Mouse (Mus musculus) midbrain, postnatal 0 days (tissue): Measurements from ENCODE around the gene Map3k13. TPM values are rescaled to one million over a fixed set of nuclear protein-coding genes. Genes with fewer than 3 reads are reported as not detected.

ENCODE experiments used
- ATAC-seq: fragments of 200-750 bp; cut with Nextera tagmentation; 2 replicates; pipeline ENCODE4 v1.8.0; 2017; ENCODE audit warnings: moderate number of reproducible peaks, mild to moderate bottlenecking, moderate TSS enrichment, moderate library complexity; ENCODE audit not compliant: low FRiP score
- DNase-seq: peaks from one replicate; pipeline ENCODE4 v3.0.0-alpha.2; 2015; ENCODE audit warnings: low spot score
- H3K27ac ChIP-seq: fragments of 300-500 bp; sonication (generic); 2 replicates; pipeline ENCODE4 v1.5.1; 2014; ENCODE audit warnings: low read depth, mild to moderate bottlenecking, low read length, mixed read lengths
- H3K27me3 ChIP-seq: fragments of 300-500 bp; sonication (generic); 2 replicates; pipeline ENCODE4 v1.6.1; 2014; ENCODE audit warnings: low read length, control low read depth, mixed read lengths; ENCODE audit not compliant: insufficient read depth
- H3K36me3 ChIP-seq: fragments of 300-500 bp; sonication (generic); 2 replicates; pipeline ENCODE4 v1.6.1; 2014; ENCODE audit warnings: low read length, control low read depth, mixed read lengths; ENCODE audit not compliant: insufficient read depth
- H3K4me1 ChIP-seq: fragments of 300-500 bp; sonication (generic); 2 replicates; pipeline ENCODE4 v1.6.1; 2014; ENCODE audit warnings: mild to moderate bottlenecking, control low read depth, antibody characterized with exemption, low read length, mixed read lengths; ENCODE audit not compliant: insufficient read depth
- H3K4me2 ChIP-seq: fragments of 300-500 bp; sonication (generic); 2 replicates; pipeline ENCODE4 v1.6.1; 2014; ENCODE audit warnings: low read depth, mild to moderate bottlenecking, low read length, mixed read lengths; ENCODE audit not compliant: poor library complexity, severe bottlenecking
- H3K4me3 ChIP-seq: fragments of 300-500 bp; sonication (generic); 2 replicates; pipeline ENCODE4 v1.5.1; 2014; ENCODE audit warnings: low read depth, mild to moderate bottlenecking, low read length, moderate library complexity
- H3K9ac ChIP-seq: fragments of 300-500 bp; sonication (generic); replicated peaks from 2 replicates; pipeline ENCODE4 v1.6.1; 2014; ENCODE audit warnings: mild to moderate bottlenecking, low read length, moderate library complexity, mixed read lengths; ENCODE audit not compliant: poor library complexity, severe bottlenecking
- H3K9me3 ChIP-seq: fragments of 300-500 bp; sonication (generic); 2 replicates; pipeline ENCODE4 v1.6.1; 2016; ENCODE audit warnings: low read length, control low read depth
- CTCF ChIP-seq: IDR thresholded peaks from 2 replicates; pipeline ENCODE4 v1.5.1; 2016; ENCODE audit warnings: antibody characterized with exemption, mild to moderate bottlenecking
- WGBS: fragments of 180-500 bp; shearing (Covaris S2); extraction: QIAGEN DNeasy Blood & Tissue Kit; methylation state at CpG from one replicate; pipeline ENCODE4 v1.1.7; 2014; 5-methylcytosine and 5-hydroxymethylcytosine counted together
- polyA plus RNA-seq: library from polyadenylated mRNA; unstranded; fragments of >200 nt; fragmentation: Nextera tagmentation; extraction: Ambion mirVana; gene quantifications from 2 replicates; pipeline ENCODE4 v1.2.1, GENCODE M21; 2015
- total RNA-seq: library from RNA; depleted of rRNA; stranded (reverse); fragments of >200 nt; gene quantifications from 2 replicates; pipeline ENCODE4 v1.2.3, GENCODE M21; 2014

Gene Map3k13
- total and polyA plus RNA-seq, 2 experiments from 2014 or later: 4.0 to 12.1 TPM

- H3K27me3 ChIP-seq: no peaks in the 10 kb centered on the region
- no peak overlapping the region for H3K4me3 ChIP-seq
- WGBS: 65% methylated on average over 3 of the region's 3 CpGs
- H3K4me2 ChIP-seq: no peak overlapping the region
- no peaks in the 10 kb centered on the region for H3K9me3 ChIP-seq
- TF ChIP-seq CTCF: no peak
- H3K4me1 ChIP-seq: 0 out of 2 replicates have a peak, but pooled peaks cover 7% of the 10 kb centered on the region
- H3K9ac ChIP-seq: no peak overlapping the region
- H3K36me3 ChIP-seq: no peaks in the 10 kb centered on the region
- no peak for DNase-seq
- H3K27ac ChIP-seq: no peak overlapping the region
- ATAC-seq: no peak
These were observed 54.3 kb downstream of the Map3k13 start for GRCm38 (mm10) chr16:21848444-21848843.

DNA sequence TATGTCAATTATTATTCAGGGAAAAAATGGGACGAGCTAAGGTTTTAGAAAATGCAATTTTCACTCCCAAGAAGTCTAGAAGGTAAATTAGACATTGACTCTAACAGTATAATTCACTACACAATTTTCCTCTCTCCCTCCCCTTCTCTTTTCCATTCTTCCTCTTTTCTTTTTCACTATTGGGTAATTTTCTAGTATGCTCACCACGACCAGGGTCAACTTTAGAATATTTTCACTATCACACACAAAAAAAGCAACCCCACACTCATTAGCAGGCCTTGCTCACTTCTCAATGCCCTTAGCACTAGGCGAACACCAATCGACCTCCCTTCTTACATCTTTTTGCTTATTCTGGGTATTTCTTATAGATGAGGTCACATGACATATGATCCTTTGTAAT lies 54.7 kb downstream of the Map3k13 start:
- no peak for TF ChIP-seq CTCF
- Histone ChIP-seq H3K9ac (no peak overlapping the region), H3K27ac (no peak overlapping the region), H3K9me3 (no peaks in the 10 kb centered on the region), H3K36me3 (no peaks in the 10 kb centered on the region), H3K4me1 (0 out of 2 replicates have a peak, but pooled peaks cover 7% of the 10 kb centered on the region), H3K4me3 (no peak overlapping the region), H3K27me3 (no peaks in the 10 kb centered on the region), H3K4me2 (no peak overlapping the region)
- ATAC-seq (no peak), DNase-seq (no peak)
- WGBS: 89% methylated on average over 4 of the region's 4 CpGs

DNA sequence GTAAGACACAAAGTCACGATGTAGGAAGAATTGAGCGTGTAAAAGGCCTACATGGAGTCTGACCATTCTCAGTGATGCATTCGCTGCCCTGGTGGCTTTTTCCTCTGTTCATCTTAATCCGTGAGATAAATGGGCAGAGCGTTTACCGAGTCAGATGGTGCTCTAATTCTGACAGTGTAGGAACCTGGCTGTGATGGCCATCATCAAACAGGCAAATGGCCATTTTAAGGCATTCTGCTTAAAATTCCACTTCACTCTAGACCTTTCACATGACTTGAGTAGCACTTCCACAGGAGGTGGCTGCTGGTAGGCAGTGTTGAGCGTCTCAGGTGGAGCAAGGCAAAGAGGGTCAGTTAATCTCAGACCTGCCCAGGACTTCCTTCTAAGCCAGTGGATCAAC lies 58.2 kb downstream of the Map3k13 start:
- no peak for TF ChIP-seq CTCF
- Histone ChIP-seq H3K4me3 (no peak overlapping the region), H3K36me3 (no peaks in the 10 kb centered on the region), H3K9ac (no peak overlapping the region), H3K4me1 (0 out of 2 replicates have a peak, but pooled peaks cover 7% of the 10 kb centered on the region), H3K4me2 (no peak overlapping the region), H3K27ac (no peak overlapping the region), H3K9me3 (no peaks in the 10 kb centered on the region), H3K27me3 (no peaks in the 10 kb centered on the region)
- WGBS: 75% methylated on average over 7 of the region's 7 CpGs
- ATAC-seq: no peak
- no peak for DNase-seq

GRCm38 (mm10) chr16:21853446-21853941 lies 59.3 kb downstream of the Map3k13 start:
- TF ChIP-seq CTCF: no peak
- DNase-seq (peak; percentile 36), ATAC-seq (0 out of 2 replicates have a peak, but pooled peaks have one; percentile 39)
- Histone ChIP-seq H3K36me3 (no peaks in the 10 kb centered on the region), H3K27ac (peak overlapping the region; percentile 9; the same call in 1 of the 2 replicates), H3K4me2 (no peak overlapping the region), H3K4me3 (no peak overlapping the region), H3K9me3 (no peaks in the 10 kb centered on the region), H3K9ac (no peak overlapping the region), H3K4me1 (0 out of 2 replicates have a peak, but pooled peaks cover 6% of the 10 kb centered on the region), H3K27me3 (no peaks in the 10 kb centered on the region)
- WGBS: 28% methylated on average over 7 of the region's 7 CpGs

DNA sequence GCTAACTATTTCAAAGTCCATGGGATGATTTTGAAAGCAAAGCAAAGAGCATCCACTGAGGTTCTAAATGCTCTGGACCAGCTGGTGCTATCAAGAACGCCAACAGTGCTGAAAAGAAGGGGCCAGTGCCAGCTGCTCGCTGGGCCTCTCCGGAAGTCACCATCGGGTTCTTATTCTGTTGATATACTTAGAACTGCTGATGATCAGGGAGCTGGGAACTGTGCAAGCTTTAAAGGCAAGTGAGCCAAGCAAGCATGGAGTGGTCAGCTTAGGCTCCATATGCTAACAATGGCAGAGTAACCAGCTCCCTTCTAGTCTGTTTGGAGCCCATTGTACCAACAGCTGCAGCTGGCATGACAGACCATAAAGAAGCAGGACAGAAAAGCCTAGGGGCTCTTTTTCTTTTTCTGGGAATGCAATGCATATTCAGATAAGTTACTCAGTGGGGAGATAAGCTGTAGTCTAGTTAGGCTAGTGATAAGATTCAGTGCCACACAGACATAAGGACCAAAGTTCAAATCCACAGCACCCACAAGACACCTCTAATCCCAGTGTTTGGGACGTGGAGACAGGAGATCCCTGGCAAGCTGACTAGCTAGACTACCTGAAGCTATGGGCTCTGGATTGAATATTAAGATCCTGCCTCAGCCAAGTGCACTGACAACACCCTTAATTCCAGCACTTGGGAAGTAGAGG lies 60.6 kb downstream of the Map3k13 start:
- H3K9me3 ChIP-seq: no peaks in the 10 kb centered on the region
- no peak overlapping the region for H3K27ac ChIP-seq
- no peak overlapping the region for H3K9ac ChIP-seq
- H3K4me1 ChIP-seq: 0 out of 2 replicates have a peak, but pooled peaks cover 5% of the 10 kb centered on the region
- no peak overlapping the region for H3K4me3 ChIP-seq
- no peaks in the 10 kb centered on the region for H3K27me3 ChIP-seq
- 72% methylated on average over 5 of the region's 5 CpGs for WGBS
- no peaks in the 10 kb centered on the region for H3K36me3 ChIP-seq
- H3K4me2 ChIP-seq: no peak overlapping the region
- no peak for TF ChIP-seq CTCF
- DNase-seq (no peak), ATAC-seq (no peak)

DNA sequence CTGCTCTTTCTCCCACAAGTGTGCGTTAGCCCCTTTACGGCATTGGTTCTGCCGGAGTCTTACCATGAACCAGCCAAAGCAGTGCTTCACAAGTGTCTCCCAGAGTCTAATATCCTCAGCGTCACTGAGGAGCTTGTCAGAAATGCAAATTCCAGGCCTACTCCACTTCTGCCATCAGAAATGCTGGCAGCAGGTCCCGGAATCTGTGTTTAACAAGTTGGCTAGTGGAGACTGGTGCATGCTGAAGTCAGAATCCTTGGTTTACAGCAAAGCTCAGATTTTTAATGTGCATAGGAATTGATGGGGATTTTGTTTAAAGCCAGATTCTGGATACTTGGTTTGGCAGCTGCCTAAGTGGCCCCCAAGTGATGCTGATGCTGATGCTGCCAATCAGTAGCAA lies 62.0 kb downstream of the Map3k13 start:
- Histone ChIP-seq H3K9ac (no peak overlapping the region), H3K9me3 (no peaks in the 10 kb centered on the region), H3K4me1 (no peaks in the 10 kb centered on the region), H3K27me3 (no peaks in the 10 kb centered on the region), H3K4me3 (no peak overlapping the region), H3K4me2 (no peak overlapping the region), H3K27ac (no peak overlapping the region), H3K36me3 (no peaks in the 10 kb centered on the region)
- TF ChIP-seq CTCF: no peak
- ATAC-seq: no peak
- no peak for DNase-seq
- WGBS: 63% methylated on average over 5 of the region's 5 CpGs
